Mouse (Mus musculus) small intestine, adult 2 months (tissue): ENCODE results near the gene Gm28372. TPM values are rescaled to one million over a fixed set of nuclear protein-coding genes. Genes with fewer than 3 reads are reported as not detected.

ENCODE experiments used
- H3K27ac ChIP-seq: fragments of 200-500 bp; 2 replicates; pipeline ENCODE4 v1.5.1; 2012; ENCODE audit warnings: low read depth, low read length, control low read depth, inconsistent platforms; ENCODE audit not compliant: insufficient read depth
- H3K27me3 ChIP-seq: fragments of 200-500 bp; 2 replicates; pipeline ENCODE4 v1.6.1; 2012; ENCODE audit warnings: mild to moderate bottlenecking, moderate library complexity, low read length, inconsistent platforms; ENCODE audit not compliant: control insufficient read depth, insufficient read depth
- H3K36me3 ChIP-seq: fragments of 200-500 bp; 2 replicates; pipeline ENCODE4 v1.6.1; 2012; ENCODE audit warnings: mild to moderate bottlenecking, low read length, control low read depth, inconsistent platforms; ENCODE audit not compliant: control insufficient read depth, insufficient read depth
- H3K4me1 ChIP-seq: fragments of 200-500 bp; 2 replicates; pipeline ENCODE4 v1.6.1; 2012; ENCODE audit warnings: low read length, inconsistent platforms, mixed read lengths; ENCODE audit not compliant: control insufficient read depth, insufficient read depth, insufficient read length
- H3K4me3 ChIP-seq: fragments of 200-500 bp; 2 replicates; pipeline ENCODE4 v1.5.1; 2012; ENCODE audit warnings: low read depth, mild to moderate bottlenecking, control low read depth, inconsistent platforms, low read length, moderate library complexity
- CTCF ChIP-seq: fragments of 200-500 bp; IDR thresholded peaks from 2 replicates; pipeline ENCODE4 v1.5.1; 2012; ENCODE audit warnings: low read depth, mild to moderate bottlenecking, control low read depth, inconsistent platforms, low read length, moderate library complexity, mixed read lengths; ENCODE audit not compliant: insufficient replicate concordance, insufficient read length; ENCODE audit errors: extremely low read depth
- POLR2A ChIP-seq: fragments of 200-500 bp; IDR thresholded peaks from 2 replicates; pipeline ENCODE4 v1.6.1; 2012; ENCODE audit warnings: low read depth, mild to moderate bottlenecking, control low read depth, inconsistent platforms, low read length, moderate library complexity
- WGBS: fragments of 180-500 bp; shearing (Covaris S2); methylation state at CpG from one replicate; pipeline ENCODE4 v1.1.7; 2018; 5-methylcytosine and 5-hydroxymethylcytosine counted together
- polyA plus RNA-seq: library from polyadenylated mRNA; depleted of rRNA; stranded (reverse); fragments of >200 nt; gene quantifications from 2 replicates; pipeline ENCODE4 v1.2.3, GENCODE M21; 2012

The Gm28372 gene
- polyA plus RNA-seq, 1 experiment, result not detected

GRCm38 (mm10) chr2:130395696-130396095 is 9.3 kb upstream of the Gm28372 start:
- Histone ChIP-seq H3K4me1 (no peaks in the 10 kb centered on the region), H3K4me3 (no peak overlapping the region), H3K27ac (no peak overlapping the region), H3K27me3 (peaks cover 18% of the 10 kb centered on the region), H3K36me3 (no peaks in the 10 kb centered on the region)
- WGBS, result 88% methylated on average over 11 of the region's 11 CpGs
- TF ChIP-seq POLR2A, result no peak

GRCm38 (mm10) chr2:130397186-130397985 is 7.7 kb upstream of the Gm28372 start, which contains the start of gene Cpxm1:
Gene Cpxm1, minus strand, starts transcription at chr2:130397574.
- TF ChIP-seq CTCF (no peak), POLR2A (no peak)
- 4% methylated on average over 47 of the region's 53 CpGs for WGBS
- Histone ChIP-seq H3K36me3 (no peaks in the 10 kb centered on the region), H3K27ac (no peak within 1 kb of the TSS), H3K4me3 (peak within 1 kb of the TSS; percentile 11), H3K4me1 (no peaks in the 10 kb centered on the region), H3K27me3 (peaks cover 18% of the 10 kb centered on the region)

- WGBS, result 19% methylated on average over 14 of the region's 14 CpGs
- no peaks in the 10 kb centered on the region for H3K4me1 ChIP-seq
- H3K4me3 ChIP-seq, result no peak overlapping the region
- H3K36me3 ChIP-seq, result no peaks in the 10 kb centered on the region
- H3K27ac ChIP-seq, result no peak overlapping the region
- peaks cover 18% of the 10 kb centered on the region for H3K27me3 ChIP-seq
- no peak for TF ChIP-seq POLR2A
- no peak for TF ChIP-seq CTCF
These were observed 6.9 kb upstream of the Gm28372 start for GRCm38 (mm10) chr2:130398091-130398490.

- TF ChIP-seq CTCF (no peak), POLR2A (no peak)
- WGBS, result 89% methylated on average over 1 of the region's 1 CpGs
- Histone ChIP-seq H3K36me3 (no peaks in the 10 kb centered on the region), H3K27ac (no peak overlapping the region), H3K4me3 (no peak overlapping the region), H3K4me1 (no peaks in the 10 kb centered on the region), H3K27me3 (peaks cover 18% of the 10 kb centered on the region)
These were observed 5.0 kb upstream of the Gm28372 start for GRCm38 (mm10) chr2:130400046-130400445.

GRCm38 (mm10) chr2:130401891-130402290 is 3.1 kb upstream of the Gm28372 start:
- WGBS, result 68% methylated on average over 4 of the region's 4 CpGs

GRCm38 (mm10) chr2:130406178-130406577 is 1.1 kb downstream of the Gm28372 start, which contains the start of gene Tmem239:
Gene Tmem239, plus strand, starts transcription at chr2:130406478.
- H3K27ac ChIP-seq, result no peak within 1 kb of the TSS
- no peaks in the 10 kb centered on the region for H3K36me3 ChIP-seq
- TF ChIP-seq CTCF (no peak), POLR2A (no peak)
- H3K4me1 ChIP-seq, result no peaks in the 10 kb centered on the region
- 59% methylated on average over 2 of the region's 2 CpGs for WGBS
- no peak within 1 kb of the TSS for H3K4me3 ChIP-seq
- H3K27me3 ChIP-seq, result no peaks in the 10 kb centered on the region

More at GRCm38 (mm10) chr2:130401891-130402290, 3.1 kb upstream of the Gm28372 start:
- H3K27ac ChIP-seq, result no peak overlapping the region
- H3K4me1 ChIP-seq, result no peaks in the 10 kb centered on the region
- no peak overlapping the region for H3K4me3 ChIP-seq
- no peaks in the 10 kb centered on the region for H3K36me3 ChIP-seq
- peaks cover 13% of the 10 kb centered on the region for H3K27me3 ChIP-seq
- no peak for TF ChIP-seq POLR2A
- no peak for TF ChIP-seq CTCF

GRCm38 (mm10) chr2:130408194-130408593 is 3.2 kb downstream of the Gm28372 start:
- H3K27ac ChIP-seq, result no peak overlapping the region
- H3K4me1 ChIP-seq, result no peaks in the 10 kb centered on the region; the same call in 1 of the 2 replicates
- TF ChIP-seq POLR2A, result no peak
- no peak for TF ChIP-seq CTCF
- no peak overlapping the region for H3K4me3 ChIP-seq
- no peaks in the 10 kb centered on the region for H3K27me3 ChIP-seq
- 32% methylated on average over 6 of the region's 6 CpGs for WGBS
- H3K36me3 ChIP-seq, result no peaks in the 10 kb centered on the region
